Mouse (Mus musculus) left cerebral cortex, adult 2 months (tissue): ENCODE data around the gene Zdhhc1. TPM values are rescaled to one million over a fixed set of nuclear protein-coding genes. Genes with fewer than 3 reads are reported as not detected.
A peak's percentile ranks its signal among the peaks of the same experiment; 100 is the strongest.

Experiments
- DNase-seq, 2 experiments: peaks; one replicate each; pipeline ENCODE4 v3.0.0; 2021 to 2022; ENCODE audit warnings: low spot score in 2 of 2, mixed read lengths in 1 of 2; ENCODE audit errors: extremely low spot score in 1 of 2
- H3K27ac ChIP-seq: fragments of 200-600 bp; 2 replicates; pipeline ENCODE4 v1.8.1; 2022
- H3K4me3 ChIP-seq: fragments of 200-600 bp; 2 replicates; pipeline ENCODE4 v1.8.1; 2022
- CTCF ChIP-seq: fragments of 200-600 bp; IDR thresholded peaks from 2 replicates; pipeline ENCODE4 v1.8.1; 2022; ENCODE audit warnings: antibody characterized with exemption, mild to moderate bottlenecking, moderate library complexity
- intact Hi-C: fragments of 180-260 bp; cut with DNase I; formaldehyde crosslinking; loops from one replicate; pipeline ENCODE4 v1.15.1; 2025
- total RNA-seq, 2 experiments: library from RNA; stranded (reverse); gene quantifications; 2 replicates each; pipeline ENCODE4 v1.2.3; 2021

Gene Zdhhc1
- total RNA-seq, 2 experiments from 2014 or later = 43.0 to 48.7 TPM

GRCm38 (mm10) chr8:105531774-105532173 is 35.1 kb upstream of the Zdhhc1 start:
- Histone ChIP-seq H3K27ac (no peak overlapping the region), H3K4me3 (no peak overlapping the region)
- no peak for DNase-seq
- intact Hi-C loops = loop anchor here (2.0 kb wide), 1 partner anchor 23 kb away; no protein-coding TSS in a partner anchor
- TF ChIP-seq CTCF = peak; percentile 60

- H3K4me3 ChIP-seq = no peak overlapping the region
- no peak for TF ChIP-seq CTCF
- intact Hi-C loops = no loop called here
- no peak for DNase-seq
- H3K27ac ChIP-seq = no peak overlapping the region
These were observed 32.6 kb upstream of the Zdhhc1 start for GRCm38 (mm10) chr8:105529271-105529670.

GRCm38 (mm10) chr8:105528206-105528605 is 31.5 kb upstream of the Zdhhc1 start:
- TF ChIP-seq CTCF = no peak
- no peak overlapping the region for H3K27ac ChIP-seq
- intact Hi-C loops = no loop called here
- DNase-seq = no peak
- H3K4me3 ChIP-seq = no peak overlapping the region

GRCm38 (mm10) chr8:105527110-105527509 is 30.4 kb upstream of the Zdhhc1 start:
- no peak for DNase-seq
- Histone ChIP-seq H3K27ac (no peak overlapping the region), H3K4me3 (no peak overlapping the region)
- no peak for TF ChIP-seq CTCF
- intact Hi-C loops = no loop called here

GRCm38 (mm10) chr8:105522890-105523289 is 26.2 kb upstream of the Zdhhc1 start:
- no peak overlapping the region for H3K27ac ChIP-seq
- H3K4me3 ChIP-seq = no peak overlapping the region
- no peak for DNase-seq
- intact Hi-C loops = no loop called here
- TF ChIP-seq CTCF = no peak

- intact Hi-C loops = no loop called here
- H3K27ac ChIP-seq = no peak overlapping the region
- H3K4me3 ChIP-seq = no peak overlapping the region
- DNase-seq = no peak
- no peak; the same call in 1 of the 2 replicates for TF ChIP-seq CTCF
These were observed 25.5 kb upstream of the Zdhhc1 start for GRCm38 (mm10) chr8:105521995-105522769.

- H3K4me3 ChIP-seq = no peak overlapping the region
- no peak for TF ChIP-seq CTCF
- no peak for DNase-seq
- intact Hi-C loops = no loop called here
- no peak overlapping the region for H3K27ac ChIP-seq
These were observed 24.4 kb upstream of the Zdhhc1 start for GRCm38 (mm10) chr8:105521061-105521460.

- no peak for DNase-seq
- Histone ChIP-seq H3K4me3 (no peak overlapping the region), H3K27ac (no peak overlapping the region)
- intact Hi-C loops = no loop called here
- TF ChIP-seq CTCF = no peak
These were observed 23.8 kb upstream of the Zdhhc1 start for GRCm38 (mm10) chr8:105520521-105520920.

GRCm38 (mm10) chr8:105519591-105519990 is 22.9 kb upstream of the Zdhhc1 start:
- intact Hi-C loops = no loop called here
- DNase-seq = no peak
- Histone ChIP-seq H3K27ac (no peak overlapping the region), H3K4me3 (no peak overlapping the region)
- no peak for TF ChIP-seq CTCF

- peak within 1 kb of the TSS; percentile 40 for H3K4me3 ChIP-seq
- H3K27ac ChIP-seq = no peak within 1 kb of the TSS
- DNase-seq = peak; percentile 48 to 56
- intact Hi-C loops = no loop called here
- TF ChIP-seq CTCF = no peak; the same call in 1 of the 2 replicates
These were observed 22.0 kb upstream of the Zdhhc1 start, which contains the start of gene Hsd11b2 for GRCm38 (mm10) chr8:105518436-105519313. Hsd11b2 (plus strand) TSS chr8:105518755.

GRCm38 (mm10) chr8:105517346-105517745 is 20.6 kb upstream of the Zdhhc1 start:
- no peak for DNase-seq
- intact Hi-C loops = no loop called here
- Histone ChIP-seq H3K27ac (no peak overlapping the region), H3K4me3 (no peak overlapping the region)
- TF ChIP-seq CTCF = no peak
